Mouse (Mus musculus) embryo, embryonic 10 days (tissue): ENCODE measurements around the gene Lta.
A peak's percentile ranks its signal among the peaks of the same experiment; 100 is the strongest.

Experiments used
- DNase-seq: peaks from one replicate; pipeline ENCODE4 v3.0.0-alpha.2; 2015; ENCODE audit warnings: low spot score

Lta gene

DNA sequence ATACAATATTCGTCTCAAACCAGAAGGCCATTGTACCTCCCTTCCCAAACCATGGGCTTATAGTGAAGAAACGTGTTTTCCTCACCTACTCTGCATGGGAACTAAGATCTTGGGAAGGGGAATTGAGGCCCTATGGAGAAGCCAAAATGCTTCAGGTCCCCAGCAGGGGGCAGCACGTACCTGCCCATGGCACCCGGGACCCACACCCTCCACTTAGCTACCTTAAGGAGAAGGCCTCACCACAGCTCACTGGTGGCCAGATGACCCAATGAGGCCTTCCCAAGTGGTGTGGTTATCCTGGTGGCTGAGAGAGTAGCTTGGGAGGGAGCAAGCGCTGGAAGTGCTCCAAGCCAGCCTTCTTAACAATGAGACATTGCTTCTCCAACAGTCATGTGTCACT, 26.6 kb downstream of the Lta start:
- DNase-seq, result peak; percentile 85

DNA sequence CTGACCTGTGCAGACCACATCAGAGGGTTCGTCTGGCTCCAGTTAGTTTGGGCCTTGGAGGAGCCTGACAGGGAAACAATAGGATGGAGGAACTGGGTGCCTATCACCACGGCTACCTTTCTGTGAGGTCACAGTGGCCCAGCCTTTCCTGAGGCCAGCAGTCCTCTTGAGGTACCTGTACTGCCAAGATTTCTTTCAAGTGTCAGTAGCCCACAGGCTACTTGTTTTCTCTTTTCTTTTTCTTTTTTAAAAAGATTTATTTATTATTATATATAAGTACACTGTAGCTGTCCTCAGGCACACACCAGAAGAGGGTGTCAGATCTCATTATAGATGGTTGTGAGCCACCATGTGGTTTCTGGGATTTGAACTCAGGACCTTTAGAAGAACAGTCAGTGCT, 29.2 kb downstream of the Lta start, which contains the start of gene Aif1:
TSS of gene Aif1 (minus strand) at position 101 of the 400 bp plus-strand sequence.
- DNase-seq, result no peak

DNA sequence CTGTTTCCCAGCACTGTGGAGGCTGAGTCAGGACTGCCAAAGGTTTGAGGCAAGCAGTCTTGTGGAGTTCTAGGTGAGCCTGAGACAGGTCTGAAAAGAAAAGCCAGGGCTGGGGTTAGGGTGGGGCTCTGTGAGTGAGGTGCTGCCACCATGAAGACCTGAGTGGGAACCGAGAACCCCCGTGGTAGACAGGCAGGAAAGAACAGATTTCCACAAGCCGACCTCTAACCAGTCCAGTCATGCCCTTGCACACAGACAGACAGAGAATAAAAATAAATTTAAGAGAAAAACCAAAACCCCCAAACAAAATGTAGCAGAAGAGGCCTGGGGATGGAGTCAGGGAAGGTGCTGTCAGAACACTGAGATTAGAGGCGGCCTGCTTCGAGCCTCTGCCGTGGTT, 29.8 kb downstream of the Lta start:
- no peak for DNase-seq

DNA sequence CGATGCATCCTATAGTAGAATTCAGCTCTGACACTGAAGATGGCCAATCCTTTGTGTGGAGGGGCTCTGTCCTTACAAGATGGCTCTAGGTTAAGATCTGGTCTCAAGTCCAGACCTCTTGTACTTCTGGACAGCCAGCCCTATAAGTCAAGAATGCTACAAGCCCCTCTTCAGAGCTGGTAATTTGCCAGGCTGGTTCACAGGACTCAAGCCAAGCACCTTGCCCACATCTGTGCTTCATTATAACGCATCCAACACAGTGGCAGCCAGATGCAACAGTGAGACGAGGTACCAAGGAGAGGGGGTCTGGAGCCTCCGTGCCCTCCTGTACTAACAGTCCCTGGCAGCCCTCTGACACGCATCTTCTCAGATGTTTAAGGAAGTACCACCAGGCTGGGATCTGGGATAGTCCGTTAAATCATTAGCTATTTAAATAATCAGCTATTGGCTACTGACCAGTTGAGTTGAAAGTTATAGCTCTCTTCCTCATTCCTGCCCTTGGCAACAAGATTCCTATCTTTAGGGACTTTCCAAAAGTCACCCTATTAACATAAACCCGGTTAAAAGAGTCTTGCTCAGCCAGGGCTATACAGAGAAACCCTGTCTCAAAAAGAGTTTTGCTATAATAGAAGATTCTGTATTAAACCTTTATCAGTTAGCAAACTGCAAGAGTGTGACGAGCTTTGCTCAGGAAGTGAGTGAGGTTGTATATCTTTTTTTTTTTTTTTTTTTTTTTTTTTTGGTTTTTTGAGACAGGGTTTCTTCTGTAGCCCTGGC, 30.8 kb downstream of the Lta start:
- no peak for DNase-seq

DNA sequence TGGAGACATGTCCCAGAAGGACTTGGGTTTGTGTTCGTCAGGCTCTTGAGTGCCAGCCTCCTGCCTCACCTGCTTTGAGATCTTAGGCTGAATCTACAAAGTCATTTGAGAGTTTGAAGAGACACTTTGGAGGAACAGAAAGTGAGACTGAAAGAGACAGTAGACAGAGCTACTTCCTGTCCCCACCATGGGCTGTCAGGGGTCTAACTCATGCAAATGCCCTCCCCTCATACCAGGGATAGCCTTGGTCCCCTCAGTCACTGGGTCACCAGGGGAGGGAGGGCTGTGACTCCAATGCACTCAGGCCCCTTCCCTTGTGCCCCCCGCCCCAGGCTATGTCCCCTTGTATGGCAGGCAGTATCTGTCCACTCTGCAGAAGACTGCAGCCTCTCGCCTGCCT, 31.8 kb downstream of the Lta start:
- no peak for DNase-seq

DNA sequence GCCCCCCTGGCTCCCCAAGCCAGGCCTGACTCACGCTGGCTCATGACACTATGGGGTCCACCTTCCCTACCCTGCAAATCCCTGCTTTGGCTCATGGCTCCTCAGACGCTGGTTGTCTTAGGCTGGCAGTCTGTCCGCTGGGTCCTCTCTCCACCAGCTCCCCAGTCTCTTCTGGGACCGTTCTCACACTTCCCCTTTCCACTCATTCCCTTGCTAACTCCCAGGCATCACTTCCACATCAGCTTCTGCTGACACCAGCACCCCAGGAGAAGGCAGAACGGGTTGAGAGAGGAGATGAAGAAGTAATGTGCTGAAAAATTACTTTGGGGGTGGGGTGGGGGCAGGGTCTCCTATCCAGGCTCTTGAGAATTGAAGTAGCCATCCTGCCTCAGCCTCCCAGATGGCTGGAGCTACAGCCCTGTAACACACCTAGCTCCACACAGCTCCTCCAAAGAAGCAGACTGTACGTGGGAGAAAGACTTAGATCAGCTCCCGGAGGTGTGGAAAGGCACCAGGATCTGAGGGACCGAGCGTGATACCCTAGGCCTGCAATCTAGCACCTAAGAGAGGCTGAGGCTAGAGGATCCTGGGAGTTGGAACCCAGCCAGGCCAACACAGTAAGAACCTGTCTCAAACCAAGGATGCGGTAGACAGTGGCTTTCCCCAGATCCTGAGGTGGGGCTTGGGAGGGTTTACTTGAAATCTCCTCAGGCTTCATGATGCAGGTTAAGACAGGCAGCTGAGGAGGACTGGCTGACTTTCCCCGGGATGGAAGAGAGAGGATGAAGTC, 32.5 kb downstream of the Lta start:
- no peak for DNase-seq

DNA sequence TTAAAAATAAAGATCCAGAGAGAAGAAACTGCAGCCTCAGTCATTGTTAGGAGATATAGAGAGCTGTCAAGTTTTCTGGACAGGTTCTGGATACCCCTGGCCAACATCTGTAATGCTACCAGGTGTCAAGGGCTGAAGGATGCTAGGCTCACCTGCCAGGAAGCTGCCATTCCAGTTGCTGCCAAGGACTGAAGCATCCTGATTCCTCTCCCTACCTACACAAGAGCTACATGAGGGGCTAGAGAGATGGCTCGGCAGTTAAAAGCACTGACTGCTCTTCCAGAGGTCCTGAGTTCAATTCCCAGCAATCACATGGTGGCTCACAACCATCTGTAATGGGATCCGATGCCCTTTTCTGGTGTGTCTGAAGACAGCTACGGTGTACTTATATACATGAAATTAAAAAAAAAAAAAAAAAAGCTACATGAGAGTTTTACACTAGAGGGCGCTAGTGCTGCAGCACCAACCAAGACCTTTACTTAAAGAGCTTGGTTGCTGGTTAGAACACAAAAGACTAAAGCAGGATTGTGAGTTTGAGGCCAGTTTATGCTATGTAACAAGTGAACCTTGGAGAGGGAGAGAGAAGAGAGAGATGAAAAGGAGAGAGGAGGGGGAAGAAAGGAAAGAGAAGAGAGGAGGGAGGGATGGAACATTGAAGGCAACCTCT, 36.5 kb downstream of the Lta start:
- DNase-seq, result peak; percentile 79

DNA sequence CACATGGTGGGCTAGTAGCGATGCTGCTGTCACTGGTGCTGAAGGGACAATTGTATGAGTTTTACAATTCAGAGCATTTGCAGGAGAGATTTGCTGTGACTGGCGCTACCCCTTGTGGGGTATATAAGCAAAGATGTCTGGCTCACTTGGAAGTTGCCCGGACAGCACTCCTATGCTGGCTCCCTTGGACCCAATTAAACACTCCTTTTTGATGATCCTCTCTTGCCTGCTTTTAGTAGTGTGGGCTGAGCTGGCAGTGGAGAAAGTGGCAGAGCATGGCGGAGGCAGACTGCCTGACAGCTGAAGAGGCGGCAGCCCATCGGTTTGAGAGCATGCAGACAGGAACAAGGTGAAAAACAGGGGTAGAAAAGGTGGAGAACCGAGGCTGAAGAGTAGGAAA, 37.4 kb downstream of the Lta start:
- no peak for DNase-seq

DNA sequence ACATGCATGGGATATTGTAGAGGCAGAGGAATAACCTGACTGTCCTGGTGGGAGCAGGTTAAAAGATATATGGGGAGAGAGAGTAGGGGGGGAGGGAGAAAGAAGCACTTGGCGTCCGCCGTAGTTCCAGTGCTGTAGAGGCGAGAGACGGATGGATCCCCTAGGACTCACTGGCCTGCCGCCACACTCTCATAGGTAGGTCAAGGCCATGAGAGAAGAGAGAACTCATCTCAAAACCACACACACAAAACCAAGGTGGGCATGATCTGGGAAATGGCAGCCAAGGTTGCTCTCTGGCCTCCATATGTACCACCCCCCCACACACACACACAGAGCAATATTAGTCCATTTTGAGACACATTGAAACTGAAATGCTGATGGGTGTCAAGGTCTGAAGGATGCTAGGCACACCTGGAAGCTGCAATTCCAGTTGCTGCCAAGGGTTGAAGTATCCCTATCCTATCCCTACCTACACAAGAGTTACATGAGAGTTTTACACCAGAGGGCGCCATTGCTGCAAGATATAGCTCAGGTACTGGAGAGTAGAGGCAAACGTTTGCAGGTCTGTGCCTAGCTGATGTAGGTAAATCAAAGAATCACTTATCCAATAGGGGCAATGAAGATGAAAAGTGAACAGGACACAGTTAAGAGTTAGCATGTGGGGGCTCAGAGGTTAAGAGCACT, 38.7 kb downstream of the Lta start:
- DNase-seq, result peak; percentile 87

DNA sequence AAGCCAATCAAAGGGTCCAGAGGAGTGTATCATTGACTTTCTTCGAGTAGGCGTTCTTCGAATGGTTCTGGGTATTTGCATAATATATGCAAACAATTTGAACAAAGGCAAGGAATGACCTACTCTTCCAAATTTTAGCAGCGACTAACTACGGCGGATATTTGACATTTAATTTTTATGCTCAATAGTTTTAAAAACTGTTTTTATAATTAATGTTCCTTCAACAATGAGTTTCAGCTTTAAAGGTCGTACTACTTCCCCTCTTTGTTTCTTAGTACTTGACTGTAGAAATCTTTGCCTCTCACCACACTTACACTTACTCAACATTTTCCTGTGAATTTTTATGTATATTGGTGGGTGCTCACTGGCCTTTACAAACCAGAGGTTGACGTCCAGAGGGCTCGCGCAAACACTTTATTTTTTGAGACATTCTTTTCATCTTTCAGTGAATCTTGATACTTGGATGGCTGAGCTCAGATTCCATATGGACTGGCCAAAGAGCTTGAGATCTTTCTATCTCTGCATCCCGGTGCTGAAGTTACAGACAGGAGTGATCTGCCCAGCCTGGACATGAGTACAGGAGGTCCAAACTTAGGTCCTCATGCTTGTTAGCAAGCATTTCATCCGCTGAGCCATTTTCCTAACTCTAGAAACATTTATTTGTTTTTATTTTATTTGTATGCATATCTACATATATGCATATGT, 39.5 kb downstream of the Lta start:
- no peak for DNase-seq

DNA sequence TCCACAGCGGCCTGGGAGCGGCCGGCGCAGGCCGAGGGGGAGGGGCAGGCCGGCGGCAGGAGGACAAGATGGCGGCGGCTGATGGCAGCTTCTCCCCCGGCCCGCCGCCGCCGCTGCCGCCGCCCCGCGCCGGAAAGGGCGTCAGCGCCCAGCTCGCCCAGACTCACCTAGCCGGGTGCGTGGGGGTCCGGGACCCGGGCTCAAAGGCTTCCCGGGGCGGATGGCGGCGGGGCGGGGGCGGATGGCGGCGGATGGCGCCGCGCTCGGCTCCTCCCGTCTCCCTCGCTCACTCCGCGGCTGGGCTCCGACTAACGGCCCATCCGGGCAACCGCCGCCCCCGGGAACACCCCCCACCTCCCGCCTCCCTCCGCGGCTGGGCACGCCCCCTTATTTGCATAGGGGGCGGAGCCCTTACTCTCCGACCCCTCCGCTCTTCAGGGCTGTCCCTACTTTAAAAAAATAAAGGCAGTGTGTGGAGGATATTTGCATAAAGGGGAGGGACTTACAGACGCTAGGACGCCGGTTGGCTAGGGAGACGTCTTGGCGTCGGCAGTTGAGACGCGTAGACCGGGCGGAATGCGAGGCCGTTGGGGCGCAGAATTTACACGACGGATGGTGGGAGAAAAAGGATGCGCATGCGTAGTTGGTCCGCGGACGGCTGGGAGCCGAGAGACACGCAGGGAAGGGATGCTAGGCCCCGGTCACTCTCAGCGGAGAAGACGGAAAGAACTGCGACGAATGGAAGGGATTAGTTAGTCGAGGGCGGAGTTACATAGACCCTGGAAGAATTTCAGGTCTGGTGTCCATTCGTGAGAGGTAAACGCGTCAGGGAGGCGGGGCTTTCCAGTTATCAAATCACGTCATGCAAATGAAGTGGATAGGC, 40.3 kb downstream of the Lta start, which contains the start of gene Prrc2a:
TSS of gene Prrc2a (minus strand) at position 330 of the 883 bp plus-strand sequence.
- peak; percentile 100 for DNase-seq

DNA sequence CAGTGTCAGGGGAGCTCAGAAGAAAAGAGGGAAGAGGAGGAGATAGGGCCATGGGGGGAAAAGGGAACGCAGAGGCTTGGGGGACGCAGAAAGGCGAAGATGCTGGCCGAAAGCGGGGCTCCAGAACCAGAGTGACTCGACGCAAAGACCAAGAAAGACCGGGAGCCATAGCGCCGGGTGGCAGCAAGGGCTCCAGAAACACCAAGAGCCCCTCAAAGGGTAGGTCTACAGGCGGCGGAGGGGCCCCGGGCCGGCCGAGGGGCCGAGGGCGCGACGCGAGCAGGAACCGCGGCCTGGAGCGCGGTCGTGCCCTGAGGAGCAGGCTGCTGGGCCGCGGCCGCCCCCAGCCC, 41.0 kb downstream of the Lta start:
- DNase-seq, result no peak

DNA sequence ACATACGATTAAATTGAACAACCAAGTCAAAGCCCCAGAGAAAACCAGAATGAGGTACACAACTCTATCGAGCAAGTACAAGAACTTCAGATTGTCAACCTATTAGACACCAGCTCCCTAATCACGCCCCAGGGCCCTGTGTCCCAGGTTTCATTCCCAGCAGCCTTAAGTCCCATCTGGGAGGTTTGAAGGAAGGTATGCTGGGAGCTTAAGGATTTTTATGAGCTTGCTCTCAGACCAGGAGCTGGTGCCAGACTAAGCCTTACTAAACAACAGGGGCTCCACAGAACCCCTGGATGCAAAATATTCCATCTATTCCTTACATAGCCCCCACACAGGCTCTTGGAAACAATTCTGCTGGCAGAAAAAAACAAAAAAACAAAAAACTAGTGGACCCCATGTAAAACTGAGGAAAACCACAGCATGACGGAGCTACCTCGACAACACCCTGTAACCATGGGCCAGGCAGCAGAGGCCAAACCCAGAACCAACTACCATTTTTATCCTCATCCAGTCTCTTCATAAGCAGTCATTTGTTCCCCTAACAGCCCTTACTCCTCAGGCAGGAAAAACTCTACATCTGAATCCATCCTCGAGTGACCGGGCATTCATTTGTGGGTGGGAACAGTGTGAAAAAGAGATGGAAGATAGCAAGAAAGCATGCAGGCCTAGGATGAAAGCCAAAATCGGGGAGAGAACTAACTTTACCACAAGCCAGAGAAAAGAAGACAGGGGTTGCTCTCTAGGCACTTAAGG, 41.6 kb downstream of the Lta start:
- DNase-seq, result no peak

DNA sequence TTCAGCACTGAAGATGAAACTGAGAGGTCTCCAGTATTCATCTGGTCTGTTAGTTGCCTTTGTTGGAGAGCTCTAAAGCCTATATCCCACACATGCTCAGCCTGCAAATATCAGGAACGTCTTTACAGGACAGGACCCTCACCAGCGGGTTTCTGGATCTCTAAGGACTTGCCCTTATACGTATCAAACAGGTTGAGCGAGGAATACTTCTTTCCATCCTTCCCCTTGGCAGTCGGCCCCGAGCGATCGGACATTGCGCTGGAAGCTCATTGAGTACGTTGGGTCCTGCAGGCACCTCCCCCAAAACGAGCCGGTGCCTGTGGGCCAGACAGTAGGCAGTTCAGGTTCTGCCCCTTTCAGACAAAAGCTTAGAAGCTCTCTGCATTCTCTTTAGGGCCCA, 42.4 kb downstream of the Lta start:
- DNase-seq, result no peak

DNA sequence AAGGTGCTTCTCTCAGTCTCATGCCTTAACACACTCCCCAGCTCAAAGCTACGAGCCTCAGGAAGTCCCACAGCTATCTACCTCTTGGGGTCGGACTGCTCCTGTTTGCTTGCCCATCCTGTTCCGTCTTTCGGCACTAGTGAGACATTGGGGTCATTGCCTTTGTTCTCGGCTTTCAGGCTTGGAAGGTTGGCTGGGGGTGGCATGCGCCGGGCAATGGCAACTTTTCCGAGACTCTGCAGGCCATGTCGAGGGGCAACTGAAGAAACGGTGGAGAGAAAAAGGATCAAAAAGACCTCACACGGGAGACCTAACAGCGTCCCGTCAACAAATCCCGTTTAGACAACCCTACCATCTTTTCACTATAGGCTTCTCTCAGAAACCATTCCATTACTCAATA, 43.0 kb downstream of the Lta start:
- no peak for DNase-seq

DNA sequence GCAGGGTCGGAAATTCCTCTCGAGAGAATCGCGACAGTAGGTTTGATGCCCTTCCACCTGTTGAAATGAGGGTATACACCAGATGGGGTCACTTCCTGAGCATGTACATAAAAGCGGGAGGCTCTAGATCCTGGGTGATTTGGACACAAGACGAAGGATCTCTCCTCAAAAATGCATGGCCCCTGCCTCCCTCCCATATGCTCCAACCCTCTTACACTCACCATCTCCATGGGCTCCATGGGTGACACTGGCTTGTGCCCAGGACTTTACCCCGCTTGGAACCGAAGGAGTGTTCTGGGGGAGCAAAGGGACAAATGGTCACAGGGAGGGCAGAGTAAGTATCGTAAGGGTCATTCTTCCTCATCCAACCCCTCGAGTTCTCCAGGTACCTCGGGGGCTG, 43.7 kb downstream of the Lta start:
- no peak for DNase-seq

DNA sequence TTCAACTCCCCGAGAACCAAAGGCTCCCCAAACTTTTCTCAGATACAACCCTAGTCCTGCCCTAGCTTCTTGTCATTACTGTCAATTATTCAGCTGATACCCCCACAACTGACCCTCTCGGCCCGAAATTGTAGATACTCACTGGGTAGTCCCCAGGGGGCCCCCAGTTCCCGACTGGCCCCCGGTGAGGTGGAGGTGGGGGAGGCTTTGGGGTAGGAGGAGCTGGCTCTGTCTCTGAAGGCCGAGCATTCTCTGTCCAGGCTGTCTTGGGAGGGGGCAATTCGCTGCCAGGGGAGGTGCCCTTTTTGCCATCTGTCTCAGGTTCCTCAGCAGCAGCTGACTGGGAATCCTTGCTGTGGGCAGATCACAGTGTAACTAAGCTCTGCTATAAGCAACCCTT, 45.5 kb downstream of the Lta start:
- DNase-seq, result no peak

DNA sequence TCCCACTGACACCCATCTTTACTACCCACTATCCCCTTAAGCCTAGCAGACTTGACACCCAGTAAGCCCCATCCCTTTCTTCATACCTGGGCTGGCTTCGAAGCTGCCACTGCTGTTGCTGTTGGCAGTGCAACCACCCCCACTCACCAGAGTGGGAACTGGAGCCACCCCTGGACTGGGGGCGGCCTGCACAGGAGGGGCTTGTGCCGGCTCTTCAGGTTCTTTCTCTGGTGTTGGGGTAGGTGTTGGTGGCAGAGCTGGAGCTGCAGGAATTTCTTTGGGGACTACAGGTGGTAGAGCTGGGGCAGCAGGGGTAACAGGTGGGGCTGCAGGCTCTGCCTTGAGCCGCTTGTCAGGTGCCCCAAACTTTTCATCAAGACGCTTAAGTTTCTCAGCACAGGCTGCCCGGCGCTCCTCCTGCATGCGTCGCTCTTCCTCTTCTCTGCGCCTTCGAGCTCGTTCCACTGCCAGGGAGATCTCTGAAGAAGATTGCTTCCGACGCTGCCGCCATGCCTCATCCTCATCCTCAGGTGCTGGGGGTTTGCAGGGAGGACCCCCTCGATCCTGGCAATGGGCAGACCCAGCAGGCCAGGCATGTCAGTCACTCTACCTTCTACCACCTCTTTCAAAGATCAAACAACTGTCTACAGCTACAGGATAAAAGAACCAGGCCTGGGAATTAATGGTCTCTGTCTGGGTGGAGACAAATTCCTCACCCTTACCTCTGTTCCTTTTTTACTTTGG, 46.1 kb downstream of the Lta start:
- DNase-seq, result no peak

DNA sequence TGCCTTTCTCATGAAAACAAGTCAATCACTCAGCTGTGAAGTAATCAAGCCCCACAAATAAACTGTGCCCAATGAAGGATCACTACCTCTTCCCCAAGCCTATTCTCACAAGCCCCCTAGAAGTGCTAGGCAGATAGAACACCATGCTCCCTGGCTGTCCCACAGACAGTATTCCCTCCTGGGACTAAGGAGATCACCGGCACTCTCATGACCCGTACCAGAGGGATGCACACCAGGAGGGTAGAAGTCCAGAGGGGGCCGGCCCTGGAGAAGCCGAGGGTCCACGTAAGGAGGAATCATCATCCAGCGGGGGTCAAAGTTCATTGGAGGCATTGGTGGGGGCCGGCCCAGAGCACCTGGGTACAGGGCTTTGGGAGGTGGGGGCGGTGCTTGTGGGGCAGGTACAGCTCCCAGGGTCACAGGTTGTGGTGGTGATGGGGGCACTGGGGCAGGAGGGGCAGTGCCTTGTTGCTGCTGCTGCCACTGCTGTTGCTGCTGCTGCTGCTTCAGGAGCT, 47.4 kb downstream of the Lta start:
- no peak for DNase-seq
